21 mouse cellular contexts compared by ENCODE assay signal in genomic region chr1:128695936-128696335, GRCm38 (mm10).
DNase-seq lines count a peak whose midpoint lies in the region; ATAC-seq lines count a peak whose summit lies in the region.
"Had no signal": no experiment of that assay in that cellular context is flagged by ENCODE, and none has a peak within 500 bp of the region (broad histone marks: within the 10 kb centered on the region; RNA-seq: fewer than 3 reads in every experiment).

No protein-coding gene starts in this region.

- 89% methylated on average over 2 of the region's 2 CpGs for WGBS in forebrain, embryonic 10.5 days

- ATAC-seq in CD4-positive, CD25-positive, alpha-beta regulatory T cell, adult 4 months: peak; percentile 93
- peak; percentile 52; the same call in 1 of the 2 replicates for ATAC-seq in common myeloid progenitor, adult 5-6 weeks (replicated peaks; ENCODE audit: low read depth, poor library complexity, severe bottlenecking)
- ATAC-seq in neutrophil, adult 5-6 weeks (ENCODE audit: extremely low read depth, insufficient number of reproducible peaks, low FRiP score, poor library complexity, severe bottlenecking): peak; percentile 74; the same call in 1 of the 2 replicates
- ATAC-seq: Patski had no signal

- no peaks in the 10 kb centered on the region for H3K9me3 ChIP-seq in forebrain, embryonic 10.5 days
- H3K9me3 ChIP-seq: embryonic facial prominence, embryonic 10.5 days; heart, embryonic 13.5 days; hindbrain, embryonic 10.5 days; liver, embryonic 13.5 days; neural tube, embryonic 12.5 days had no signal

- peaks cover 20% of the 10 kb centered on the region for H3K4me1 ChIP-seq in forebrain, embryonic 10.5 days
- H3K4me1 ChIP-seq: heart, embryonic 13.5 days; liver, embryonic 13.5 days had no signal

- no peak overlapping the region for H3K27ac ChIP-seq in forebrain, embryonic 10.5 days
- H3K27ac ChIP-seq: embryonic facial prominence, embryonic 10.5 days; heart, embryonic 13.5 days; hindbrain, embryonic 10.5 days; liver, embryonic 13.5 days; macrophage; neural tube, embryonic 12.5 days; stomach, postnatal 0 days had no signal

- H3K27me3 ChIP-seq in forebrain, embryonic 10.5 days (ENCODE audit: poor library complexity, severe bottlenecking): no peaks in the 10 kb centered on the region
- H3K27me3 ChIP-seq: heart, embryonic 13.5 days; liver, embryonic 13.5 days; neural tube, embryonic 12.5 days; Patski had no signal

- H3K36me3 ChIP-seq in forebrain, embryonic 10.5 days (replicated peaks): no peaks in the 10 kb centered on the region
- H3K36me3 ChIP-seq: embryonic facial prominence, embryonic 10.5 days; heart, embryonic 13.5 days; hindbrain, embryonic 10.5 days; liver, embryonic 13.5 days; neural tube, embryonic 12.5 days had no signal

- peak; percentile 8 to 28 for DNase-seq in thymus, postnatal 10 days (ENCODE audit: low spot score in 2 of 2)
- no peak for DNase-seq in embryo, embryonic 10 days (ENCODE audit: low spot score)
- no peak for DNase-seq in forebrain, embryonic 10.5 days (ENCODE audit: extremely low spot score, low spot score)
- DNase-seq in right cerebral cortex, postnatal 14 days: no peak
- DNase-seq: adrenal gland, adult 8-10 months; cerebellum, adult 8-10 months; gastrocnemius, postnatal 10 days; left cerebral cortex, postnatal 4 days; liver, embryonic 13.5 days; midbrain, embryonic 14.5 days had no signal

- H3K4me3 ChIP-seq in forebrain, embryonic 10.5 days: no peak overlapping the region
- H3K4me3 ChIP-seq: embryonic facial prominence, embryonic 10.5 days; erythroblast, embryonic 14.5 days; heart, embryonic 13.5 days; hindbrain, embryonic 10.5 days; liver, embryonic 13.5 days; neural tube, embryonic 12.5 days had no signal

Comparison
In these comparisons a context has a peak if more than half of its experiments do, and no peak if none do; other contexts are left out.
1. DNase-seq: peak in thymus, postnatal 10 days (2 of 2); none in embryo, embryonic 10 days (single experiment), forebrain, embryonic 10.5 days (single experiment) and right cerebral cortex, postnatal 14 days (single experiment).
2. Peak in every context shown above with its lines, with median percentiles within 50 percentile points of each other: ATAC-seq.